Comparison of ENCODE assay signal across 8 mouse cellular contexts in genomic region chr16:56037138-56038010, GRCm38 (mm10). TPM values are rescaled to one million over a fixed set of nuclear protein-coding genes. Genes with fewer than 3 reads are reported as not detected.
DNase-seq lines count a peak whose midpoint lies in the region; ATAC-seq and TF ChIP-seq lines count a peak whose summit lies in the region.

TSS of gene Trmt10c (minus strand) at chr16:56037819.

- peak; percentile 99 for DNase-seq in A20 (ENCODE audit: low read depth, low spot score)
- peak; percentile 95 for DNase-seq in embryonic facial prominence, embryonic 14.5 days (ENCODE audit: low spot score)
- DNase-seq in heart, adult 8-10 months (ENCODE audit: low spot score): peak; percentile 91
- peak; percentile 87 to 92 for DNase-seq in kidney, adult 8-10 months
- DNase-seq in spleen, adult 18-20 months: peak; percentile 85 to 95

- TF ChIP-seq CTCF in bone marrow, adult 2 months (IDR thresholded peaks at IDR 0.05; ENCODE audit: control insufficient read depth, insufficient read depth, low read length): no peak

- peak; percentile 54; the same call in 1 of the 2 replicates for TF ChIP-seq POLR2A in bone marrow, adult 2 months (IDR thresholded peaks at IDR 0.05; ENCODE audit: borderline replicate concordance, control insufficient read depth, low read depth, low read length)

- peak within 1 kb of the TSS; percentile 95 for H3K9ac ChIP-seq in embryonic facial prominence, embryonic 14.5 days (ENCODE audit: low read depth, low read length)
- peak within 1 kb of the TSS; percentile 92 for H3K9ac ChIP-seq in limb, embryonic 13.5 days
- peak within 1 kb of the TSS; percentile 88 for H3K9ac ChIP-seq in midbrain, embryonic 15.5 days

- WGBS in bone marrow, adult 2 months: under 1% methylated on average over 63 of the region's 63 CpGs
- under 1% methylated on average over 56 of the region's 63 CpGs for WGBS in embryonic facial prominence, embryonic 14.5 days
- whole genome bisulfite sequencing in limb, embryonic 13.5 days: under 1% methylated on average over 61 of the region's 63 CpGs
- under 1% methylated on average over 63 of the region's 63 CpGs for WGBS in midbrain, embryonic 15.5 days

- peaks cover 25% of the 10 kb centered on the region for H3K36me3 ChIP-seq in embryonic facial prominence, embryonic 14.5 days (ENCODE audit: control insufficient read depth, insufficient read depth, low read length)
- H3K36me3 ChIP-seq in limb, embryonic 13.5 days: peaks cover 24% of the 10 kb centered on the region
- peaks cover 18% of the 10 kb centered on the region; the same call in 1 of the 2 replicates for H3K36me3 ChIP-seq in midbrain, embryonic 15.5 days (replicated peaks)

- H3K27ac ChIP-seq in bone marrow, adult 2 months (ENCODE audit: control insufficient read depth, insufficient read depth, low read depth, low read length, poor library complexity): peak within 1 kb of the TSS; percentile 84
- H3K27ac ChIP-seq in embryonic facial prominence, embryonic 14.5 days (replicated peaks; ENCODE audit: low read depth, low read length): peak within 1 kb of the TSS; percentile 85
- peak within 1 kb of the TSS; percentile 87 for H3K27ac ChIP-seq in limb, embryonic 13.5 days
- peak within 1 kb of the TSS; percentile 93 for H3K27ac ChIP-seq in midbrain, embryonic 15.5 days

- ATAC-seq in embryonic facial prominence, embryonic 14.5 days (ENCODE audit: low read depth): peak; percentile 100
- ATAC-seq in limb, embryonic 13.5 days (ENCODE audit: low FRiP score, low read depth): peak; percentile 100
- ATAC-seq in midbrain, embryonic 15.5 days (replicated peaks): peak; percentile 100

- peak within 1 kb of the TSS; percentile 80 for H3K4me2 ChIP-seq in embryonic facial prominence, embryonic 14.5 days (ENCODE audit: low read depth, low read length)
- H3K4me2 ChIP-seq in limb, embryonic 13.5 days (replicated peaks): peak within 1 kb of the TSS; percentile 79
- peak within 1 kb of the TSS; percentile 56 for H3K4me2 ChIP-seq in midbrain, embryonic 15.5 days

- peak within 1 kb of the TSS; percentile 90 for H3K4me3 ChIP-seq in bone marrow, adult 2 months (replicated peaks; ENCODE audit: control insufficient read depth, low read depth, low read length)
- H3K4me3 ChIP-seq in embryonic facial prominence, embryonic 14.5 days (ENCODE audit: low read depth, low read length): peak within 1 kb of the TSS; percentile 79
- peak within 1 kb of the TSS; percentile 87 for H3K4me3 ChIP-seq in limb, embryonic 13.5 days
- H3K4me3 ChIP-seq in midbrain, embryonic 15.5 days: peak within 1 kb of the TSS; percentile 97

- H3K4me1 ChIP-seq in bone marrow, adult 2 months (ENCODE audit: control insufficient read depth, insufficient read depth, low read length): peaks cover 1% of the 10 kb centered on the region; the same call in 1 of the 2 replicates
- H3K4me1 ChIP-seq in embryonic facial prominence, embryonic 14.5 days (ENCODE audit: control insufficient read depth, insufficient read depth, low read length): peaks cover 9% of the 10 kb centered on the region
- peaks cover 15% of the 10 kb centered on the region for H3K4me1 ChIP-seq in limb, embryonic 13.5 days
- H3K4me1 ChIP-seq in midbrain, embryonic 15.5 days: peaks cover 21% of the 10 kb centered on the region

- no peaks in the 10 kb centered on the region for H3K9me3 ChIP-seq in embryonic facial prominence, embryonic 14.5 days (ENCODE audit: control insufficient read depth, low read length)
- H3K9me3 ChIP-seq in limb, embryonic 13.5 days: no peaks in the 10 kb centered on the region
- no peaks in the 10 kb centered on the region for H3K9me3 ChIP-seq in midbrain, embryonic 15.5 days

- H3K27me3 ChIP-seq in embryonic facial prominence, embryonic 14.5 days (replicated peaks; ENCODE audit: control insufficient read depth, insufficient read depth, low read length): no peaks in the 10 kb centered on the region
- H3K27me3 ChIP-seq in limb, embryonic 13.5 days: no peaks in the 10 kb centered on the region
- no peaks in the 10 kb centered on the region for H3K27me3 ChIP-seq in midbrain, embryonic 15.5 days (replicated peaks)

RNA-seq across cellular contexts. Expression of gene Trmt10c, which starts in this region (rescaled TPM):
- polyA plus RNA-seq in bone marrow, adult 2 months (2011; ENCODE audit: insufficient read depth, insufficient read length, low replicate concordance, missing spikeins): 7.1 and 8.5 TPM in 2 replicates
- 26.4 and 27.0 TPM in 2 replicates for polyA plus RNA-seq in embryonic facial prominence, embryonic 14.5 days (2014; fragmentation: Nextera tagmentation; extraction: Ambion mirVana)
- 10 to 100 TPM in 3 of 4 experiments, 1 to 10 TPM in 1; 9.7 to 12.9 (median 11.9) TPM for total RNA-seq in heart, adult 8-10 months (2022)
- polyA plus RNA-seq in limb, embryonic 13.5 days (2015; fragmentation: Nextera tagmentation; extraction: Ambion mirVana): 28.0 and 28.6 TPM in 2 replicates
- 17.5 and 18.2 TPM in 2 replicates for polyA plus RNA-seq in midbrain, embryonic 15.5 days (2015; fragmentation: Nextera tagmentation; extraction: Ambion mirVana)

Comparison
In these comparisons a context has a peak if more than half of its experiments do, and no peak if none do; other contexts are left out.
1. Peak in every context shown above with its lines: DNase-seq, ATAC-seq, H3K4me3 ChIP-seq and H3K27ac ChIP-seq.